Mouse (Mus musculus): ENCODE measurements at regions not wholly inside any gene's neighbourhood (a gene's known extent, or its start where the extent isn't known, plus 50 kb on each side); places are given as distances from the start of the nearest gene placed in this dataset.
"Not testable (repeated sequence)": the region's sequence is repeated elsewhere in the genome, so short reads cannot be mapped to it uniquely, and the experiment has no call there.

GRCm38 (mm10) chr13:65375273-65375672, 96.7 kb downstream of the Zfp369 start:
- H3K4me1 ChIP-seq; H3K27me3 ChIP-seq; H3K4me2 ChIP-seq (replicated peaks); H3K27ac ChIP-seq; ATAC-seq (ENCODE audit: low FRiP score); H3K36me3 ChIP-seq; H3K9ac ChIP-seq; H3K9me3 ChIP-seq (replicated peaks); H3K4me3 ChIP-seq: not testable (repeated sequence)
- no CpG with 5 or more reads among the region's 2 CpGs for WGBS

- H3K27me3 ChIP-seq; H3K9me3 ChIP-seq (replicated peaks); H3K4me3 ChIP-seq; H3K27ac ChIP-seq; H3K4me2 ChIP-seq (replicated peaks); H3K4me1 ChIP-seq; H3K36me3 ChIP-seq; ATAC-seq (ENCODE audit: low FRiP score); H3K9ac ChIP-seq: not testable (repeated sequence)
- 52% methylated on average over 21 of the region's 21 CpGs for WGBS
Observed at GRCm38 (mm10) chr13:65379411-65379810, 100.8 kb downstream of the Zfp369 start.

- not testable (repeated sequence) for H3K4me3 ChIP-seq; ATAC-seq (ENCODE audit: low FRiP score); H3K9ac ChIP-seq; H3K27me3 ChIP-seq; H3K27ac ChIP-seq; H3K36me3 ChIP-seq; H3K4me1 ChIP-seq; H3K9me3 ChIP-seq (replicated peaks); H3K4me2 ChIP-seq (replicated peaks)
- WGBS = 76% methylated on average over 3 of the region's 4 CpGs
Observed at GRCm38 (mm10) chr13:65414990-65415389, 97.5 kb upstream of the Gm10139 start.

GRCm38 (mm10) chr13:65420201-65420600, 92.3 kb upstream of the Gm10139 start:
- H3K27ac ChIP-seq; H3K9me3 ChIP-seq (replicated peaks); H3K27me3 ChIP-seq; H3K9ac ChIP-seq; H3K36me3 ChIP-seq; ATAC-seq (ENCODE audit: low FRiP score); H3K4me1 ChIP-seq: not testable (repeated sequence)
- peak overlapping the region; percentile 32; the same call in 1 of the 2 replicates for H3K4me2 ChIP-seq (replicated peaks)
- H3K4me3 ChIP-seq = peak overlapping the region; percentile 13; the same call in 1 of the 2 replicates
- 6% methylated on average over 24 of the region's 28 CpGs for WGBS

All from hindbrain, embryonic 12.5 days (tissue).